Mouse (Mus musculus): ENCODE data around the gene Ccnd3. TPM values are rescaled to one million over a fixed set of nuclear protein-coding genes. Genes with fewer than 3 reads are reported as not detected.
"Not testable (repeated sequence)": the region's sequence is repeated elsewhere in the genome, so short reads cannot be mapped to it uniquely, and the experiment has no call there.

Gene Ccnd3
- total RNA-seq, 1 experiment from 2014 or later, result 248 TPM

- DNase-seq, result peak; percentile 87
These were observed 22.4 kb upstream of the Ccnd3 start for GRCm38 (mm10) chr17:47482401-47482800.

- peak; percentile 41 for DNase-seq
These were observed 20.5 kb upstream of the Ccnd3 start for GRCm38 (mm10) chr17:47484241-47484921.

GRCm38 (mm10) chr17:47484993-47485392, 19.9 kb upstream of the Ccnd3 start:
- DNase-seq, result no peak

- no peak for DNase-seq
These were observed 19.1 kb upstream of the Ccnd3 start for GRCm38 (mm10) chr17:47485791-47486190.

GRCm38 (mm10) chr17:47490791-47491190, 14.1 kb upstream of the Ccnd3 start:
- DNase-seq, result no peak

- no peak for DNase-seq
These were observed 12.1 kb upstream of the Ccnd3 start for GRCm38 (mm10) chr17:47492731-47493130.

GRCm38 (mm10) chr17:47493653-47494052, 11.2 kb upstream of the Ccnd3 start:
- no peak for DNase-seq

GRCm38 (mm10) chr17:47494132-47494531, 10.7 kb upstream of the Ccnd3 start:
- no peak for DNase-seq

- no peak for DNase-seq
These were observed 3.3 kb upstream of the Ccnd3 start for GRCm38 (mm10) chr17:47501531-47501930.

- peak; percentile 97 for DNase-seq
These were observed 2.7 kb upstream of the Ccnd3 start, which contains the start of gene Taf8 for GRCm38 (mm10) chr17:47501946-47502706. Gene Taf8, minus strand, starts transcription at chr17:47502292.

- not testable (repeated sequence) for DNase-seq
These were observed 2.2 kb upstream of the Ccnd3 start for GRCm38 (mm10) chr17:47502707-47503045.

GRCm38 (mm10) chr17:47503689-47504088, 1.2 kb upstream of the Ccnd3 start:
- no peak for DNase-seq

- no peak for DNase-seq
These were observed 623 bp upstream of the Ccnd3 start for GRCm38 (mm10) chr17:47504228-47504627.

- DNase-seq, result no peak
These were observed 715 bp downstream of the Ccnd3 start for GRCm38 (mm10) chr17:47505566-47505965.

- DNase-seq, result no peak
These were observed 1.2 kb downstream of the Ccnd3 start for GRCm38 (mm10) chr17:47506042-47506441.

GRCm38 (mm10) chr17:47506697-47507096, 1.8 kb downstream of the Ccnd3 start:
- no peak for DNase-seq

- DNase-seq, result no peak
These were observed 2.7 kb downstream of the Ccnd3 start for GRCm38 (mm10) chr17:47507523-47507922.

GRCm38 (mm10) chr17:47508012-47508608, 3.3 kb downstream of the Ccnd3 start:
- peak; percentile 97 for DNase-seq

GRCm38 (mm10) chr17:47509031-47509705, 4.3 kb downstream of the Ccnd3 start:
- DNase-seq, result no peak

- peak; percentile 99 for DNase-seq
These were observed 6.5 kb downstream of the Ccnd3 start for GRCm38 (mm10) chr17:47511111-47512020.

- DNase-seq, result peak; percentile 52
These were observed 8.3 kb downstream of the Ccnd3 start for GRCm38 (mm10) chr17:47512956-47513775.
